Mouse (Mus musculus) megakaryocyte, adult 5-6 weeks (primary cell): ENCODE measurements around the gene Cfap65. TPM values are rescaled to one million over a fixed set of nuclear protein-coding genes. Genes with fewer than 3 reads are reported as not detected.

Experiments used
- total RNA-seq, 2 experiments: library from RNA; stranded (forward) in 1 of 2; stranded (reverse) in 1 of 2; fragments of 153-499, 151-499 nt in 1 of 2; fragments of 221-1000, 200-1000 nt in 1 of 2; gene quantifications; 2 replicates each; pipeline versions ENCODE4 v1.2.3 to v1.2.4; 2015 to 2017

Gene Cfap65
- total RNA-seq, 2 experiments from 2014 or later = not detected

Other genes with a start within 250 kb of the Cfap65 start
- gene Cyp27a1, start 222.0 kb downstream of the Cfap65 start, total RNA-seq (2015) = 73.8 and 76.6 TPM in 2 replicates
- gene Cyp27a1, start 222.0 kb downstream of the Cfap65 start, total RNA-seq (2017) = 72.2 and 76.2 TPM in 2 replicates
- not detected in 2 replicates for gene Prkag3, start 186.4 kb downstream of the Cfap65 start, total RNA-seq (2015)
- not detected in 2 replicates for gene Prkag3, start 186.4 kb downstream of the Cfap65 start, total RNA-seq (2017)
- gene Wnt6, start 163.7 kb downstream of the Cfap65 start, total RNA-seq (2015) = 0.11 and 0.14 TPM in 2 replicates
- gene Wnt6, start 163.7 kb downstream of the Cfap65 start, total RNA-seq (2017) = 0.55 and 1.1 TPM in 2 replicates
- gene Wnt10a, start 144.1 kb downstream of the Cfap65 start, total RNA-seq (2015) = not detected in 2 replicates
- gene Wnt10a, start 144.1 kb downstream of the Cfap65 start, total RNA-seq (2017) = not detected in 2 replicates
- not detected in 2 replicates for gene Cdk5r2, start 80.7 kb downstream of the Cfap65 start, total RNA-seq (2015)
- gene Cdk5r2, start 80.7 kb downstream of the Cfap65 start, total RNA-seq (2017) = not detected in 2 replicates
- not detected in 2 replicates for gene Fev, start 50.2 kb downstream of the Cfap65 start, total RNA-seq (2015)
- gene Fev, start 50.2 kb downstream of the Cfap65 start, total RNA-seq (2017) = not detected in 2 replicates
- gene Cryba2, start 42.5 kb downstream of the Cfap65 start, total RNA-seq (2015) = not detected in 2 replicates
- gene Cryba2, start 42.5 kb downstream of the Cfap65 start, total RNA-seq (2017) = not detected in 2 replicates
- gene Ihh, start 16.1 kb upstream of the Cfap65 start, total RNA-seq (2015) = 0.11 TPM in 1 of 2 replicates, not detected in the other
- not detected in 2 replicates for gene Ihh, start 16.1 kb upstream of the Cfap65 start, total RNA-seq (2017)
- gene Nhej1, start 189.6 kb upstream of the Cfap65 start, total RNA-seq (2015) = 6.5 and 11.0 TPM in 2 replicates
- 8.2 and 9.9 TPM in 2 replicates for gene Nhej1, start 189.6 kb upstream of the Cfap65 start, total RNA-seq (2017)
- 0.31 TPM in 1 of 2 replicates, not detected in the other for gene Slc23a3, start 198.3 kb upstream of the Cfap65 start, total RNA-seq (2015)
- not detected in 2 replicates for gene Slc23a3, start 198.3 kb upstream of the Cfap65 start, total RNA-seq (2017)
- gene Cnppd1, start 207.1 kb upstream of the Cfap65 start, total RNA-seq (2015) = 31.1 and 32.0 TPM in 2 replicates
- 50.6 and 74.5 TPM in 2 replicates for gene Cnppd1, start 207.1 kb upstream of the Cfap65 start, total RNA-seq (2017)
- 34.9 and 37.0 TPM in 2 replicates for gene Retreg2, start 207.2 kb upstream of the Cfap65 start, total RNA-seq (2015)
- 34.8 and 35.9 TPM in 2 replicates for gene Retreg2, start 207.2 kb upstream of the Cfap65 start, total RNA-seq (2017)
- gene Zfand2b, start 233.0 kb upstream of the Cfap65 start, total RNA-seq (2015) = 36.3 and 39.0 TPM in 2 replicates
- gene Zfand2b, start 233.0 kb upstream of the Cfap65 start, total RNA-seq (2017) = 44.0 and 47.4 TPM in 2 replicates
- 2.5 and 4.0 TPM in 2 replicates for gene Abcb6, start 244.8 kb upstream of the Cfap65 start, total RNA-seq (2015)
- gene Abcb6, start 244.8 kb upstream of the Cfap65 start, total RNA-seq (2017) = 3.6 and 5.3 TPM in 2 replicates